Mouse (Mus musculus): ENCODE measurements at regions not wholly inside any gene's neighbourhood (a gene's known extent, or its start where the extent isn't known, plus 50 kb on each side); places are given as distances from the start of the nearest gene placed in this dataset.

DNA sequence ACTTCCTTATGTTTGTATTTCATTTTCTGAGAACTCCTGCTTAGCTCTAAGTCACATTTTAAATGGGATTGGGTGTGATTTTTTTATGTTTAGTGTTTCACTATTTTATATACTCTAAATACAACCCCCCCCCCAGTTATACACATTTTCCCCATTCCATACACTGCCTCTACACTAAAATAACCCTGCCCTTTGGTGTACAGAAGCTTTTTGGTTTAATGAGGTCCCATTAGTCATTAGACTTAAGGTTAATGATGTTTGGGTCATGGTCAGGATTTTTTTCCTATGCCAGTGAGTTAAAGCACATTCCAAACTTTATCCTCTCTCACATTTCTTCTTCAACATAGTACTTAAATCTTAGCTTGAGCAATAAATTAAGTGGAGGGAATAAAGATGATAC, 149.2 kb downstream of the Tinag start:
- no peak for ATAC-seq (replicated peaks; ENCODE audit: poor library complexity, severe bottlenecking)

GRCm38 (mm10) chr9:76881830-76882229, 163.8 kb downstream of the Tinag start:
- no peak; the same call in 1 of the 2 replicates for ATAC-seq (replicated peaks; ENCODE audit: poor library complexity, severe bottlenecking)

DNA sequence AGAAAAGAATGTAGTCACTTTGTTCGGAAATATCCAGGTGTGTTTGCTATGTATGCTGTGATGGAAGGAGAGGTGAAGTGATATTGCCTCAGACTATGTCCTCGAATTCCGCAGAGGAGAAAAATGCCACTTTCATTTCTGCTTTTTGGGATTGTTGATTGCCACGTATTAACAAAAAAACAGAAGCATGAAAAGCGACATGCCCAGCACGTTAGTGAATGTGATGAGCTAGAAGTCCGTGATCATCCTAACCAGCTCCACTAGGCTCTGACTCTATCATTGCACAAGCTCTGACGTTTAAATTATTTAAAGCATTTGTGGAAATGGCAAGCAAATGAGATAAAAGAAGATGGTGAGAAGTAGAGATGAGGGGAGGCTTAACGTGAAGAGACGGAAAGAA, 169.6 kb downstream of the Tinag start:
- ATAC-seq (replicated peaks; ENCODE audit: poor library complexity, severe bottlenecking), result peak; percentile 100

DNA sequence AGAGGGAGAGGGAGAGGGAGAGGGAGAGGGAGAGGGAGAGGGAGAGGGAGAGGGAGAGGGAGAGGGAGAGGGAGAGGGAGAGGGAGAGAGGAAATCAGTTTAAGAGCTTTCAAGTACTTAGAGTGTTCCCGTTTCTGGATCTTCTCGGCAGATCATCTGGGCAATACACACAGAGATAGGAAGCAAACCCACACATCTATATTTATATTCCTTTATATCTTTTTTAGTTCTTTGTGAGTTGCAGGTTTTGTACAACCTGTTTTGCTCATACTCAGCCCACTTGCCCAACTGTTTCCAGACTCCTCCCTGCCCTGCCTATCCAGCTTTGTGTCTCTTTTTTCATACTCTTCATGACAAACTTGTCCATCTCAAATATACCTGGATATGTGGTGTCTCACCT, 173.2 kb downstream of the Tinag start:
- ATAC-seq (replicated peaks; ENCODE audit: poor library complexity, severe bottlenecking), result no peak

GRCm38 (mm10) chr9:76869635-76870034, 176.0 kb downstream of the Tinag start:
- peak; percentile 97 for ATAC-seq (replicated peaks; ENCODE audit: poor library complexity, severe bottlenecking)

DNA sequence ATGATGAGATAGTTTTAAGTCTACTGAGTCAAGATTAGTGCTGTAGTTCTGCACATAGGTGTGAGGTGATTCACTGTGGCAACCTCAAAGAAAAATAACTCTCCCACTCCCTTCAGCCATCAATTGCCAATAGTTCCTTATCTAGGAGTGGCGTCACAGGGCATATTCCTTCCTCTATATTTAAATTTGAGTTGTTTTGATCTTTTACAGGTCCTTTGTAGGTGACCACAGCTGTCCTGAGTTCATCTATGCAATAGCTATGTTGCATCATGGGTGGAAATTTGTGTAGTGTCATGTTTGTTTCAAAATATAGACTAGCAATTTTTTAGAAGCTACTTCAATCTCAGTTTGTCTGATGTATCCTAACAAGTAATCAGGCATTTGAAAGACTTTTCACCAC, 177.0 kb downstream of the Tinag start:
- ATAC-seq (replicated peaks; ENCODE audit: poor library complexity, severe bottlenecking), result peak; percentile 56

DNA sequence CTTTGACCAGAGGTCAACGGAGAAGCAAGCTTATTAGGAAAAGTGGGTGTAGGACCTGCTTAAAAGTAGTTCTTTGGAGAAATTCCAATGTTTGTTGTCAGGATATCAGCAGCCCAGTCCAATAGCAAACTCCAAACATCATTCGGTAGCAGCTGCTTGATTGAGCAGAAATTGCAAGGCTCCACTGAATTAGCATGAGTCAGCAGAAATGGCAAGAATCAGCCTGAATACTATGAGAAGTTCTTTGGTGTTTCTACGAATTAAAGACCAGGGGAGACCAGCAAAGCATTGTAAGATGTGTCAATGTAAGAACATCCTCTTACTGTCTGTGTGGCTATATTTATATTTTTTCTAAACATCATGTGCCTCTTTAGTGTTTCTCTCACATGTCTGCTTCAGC, 223.4 kb downstream of the Tinag start:
- no peak for ATAC-seq (replicated peaks; ENCODE audit: poor library complexity, severe bottlenecking)

DNA sequence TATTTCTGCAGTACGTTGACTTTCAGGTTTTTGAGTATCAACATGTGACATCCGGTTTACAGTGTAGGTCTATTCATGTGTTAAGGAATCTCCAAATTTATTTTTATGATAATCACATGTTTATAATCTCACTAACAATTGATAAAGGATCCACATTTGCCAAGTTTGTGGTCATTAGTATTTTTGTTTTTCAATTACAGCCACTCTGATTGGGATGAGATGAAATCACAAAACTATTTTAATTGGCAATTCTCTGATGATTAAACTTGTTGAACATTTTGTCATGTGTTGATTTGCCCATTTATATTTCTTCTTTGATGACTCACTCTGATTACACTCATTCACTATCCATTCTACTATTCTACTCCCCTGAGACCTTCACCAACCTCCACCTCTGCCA, 228.0 kb upstream of the Fam83b start:
- ATAC-seq (replicated peaks; ENCODE audit: poor library complexity, severe bottlenecking), result no peak

GRCm38 (mm10) chr9:76788654-76789053, 221.7 kb upstream of the Fam83b start:
- no peak for ATAC-seq (replicated peaks; ENCODE audit: poor library complexity, severe bottlenecking)

Measured in granulocyte monocyte progenitor cell, adult 5-6 weeks (primary cell).